Mouse (Mus musculus): ENCODE measurements at regions not wholly inside any gene's neighbourhood (a gene's known extent, or its start where the extent isn't known, plus 50 kb on each side); places are given as distances from the start of the nearest gene placed in this dataset.

DNA sequence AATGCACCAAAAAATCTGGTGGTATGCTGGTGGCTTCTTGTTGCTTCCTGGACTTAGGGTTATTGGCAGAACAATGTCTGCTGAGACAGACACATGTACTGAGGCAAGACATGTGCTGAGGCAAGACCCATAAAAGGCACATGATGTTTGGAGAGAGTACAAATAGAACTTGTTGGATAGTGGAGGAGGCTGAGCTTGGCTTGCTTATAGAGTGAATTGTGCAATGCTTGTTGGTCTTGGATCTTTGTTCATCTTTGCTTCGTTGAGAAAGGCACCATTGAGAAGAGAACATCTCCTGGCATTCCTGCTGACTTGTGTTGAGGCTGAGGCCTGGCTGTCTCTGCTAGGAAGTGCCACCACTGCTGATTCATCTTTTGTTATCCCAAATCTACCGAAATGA, 117.8 kb upstream of the Tbc1d2b start:
- Histone ChIP-seq H3K9me3 (ENCODE audit: control insufficient read depth, low read length) (no peaks in the 10 kb centered on the region), H3K36me3 (ENCODE audit: control insufficient read depth, insufficient read depth, low read length) (no peaks in the 10 kb centered on the region), H3K4me1 (replicated peaks; ENCODE audit: control insufficient read depth, insufficient read depth, low read length) (no peaks in the 10 kb centered on the region), H3K9ac (ENCODE audit: low read length) (no peak overlapping the region), H3K4me3 (ENCODE audit: low read length) (no peak overlapping the region), H3K27me3 (ENCODE audit: control insufficient read depth, insufficient read depth, low read depth, low read length) (no peaks in the 10 kb centered on the region), H3K4me2 (ENCODE audit: low read depth, low read length) (no peak overlapping the region), H3K27ac (ENCODE audit: low read length) (no peak overlapping the region)
- 48% methylated on average over 2 of the region's 2 CpGs for WGBS
- no peak for ATAC-seq (ENCODE audit: low read depth)

DNA sequence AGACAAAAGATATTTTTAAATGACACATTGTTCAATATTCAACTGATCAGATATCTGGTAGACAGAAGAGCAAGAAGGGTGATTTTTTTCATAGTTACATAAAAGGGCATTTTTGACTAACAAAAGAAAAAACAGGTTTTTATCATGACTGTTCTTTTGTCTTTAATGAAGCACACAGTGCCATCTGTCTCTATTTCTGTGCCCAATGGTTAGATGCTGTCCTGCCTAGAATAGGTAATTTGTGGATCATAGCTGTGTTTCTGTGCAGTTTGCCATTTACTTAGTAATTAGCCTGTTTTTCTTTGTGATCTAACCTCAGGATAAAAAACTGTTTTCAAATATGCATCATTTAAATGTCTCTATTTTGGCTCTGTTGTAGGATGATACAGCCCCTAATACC, 114.4 kb upstream of the Tbc1d2b start:
- Histone ChIP-seq H3K4me3 (ENCODE audit: low read length) (no peak overlapping the region), H3K27ac (ENCODE audit: low read length) (no peak overlapping the region), H3K9me3 (ENCODE audit: control insufficient read depth, low read length) (no peaks in the 10 kb centered on the region), H3K4me2 (ENCODE audit: low read depth, low read length) (no peak overlapping the region), H3K36me3 (ENCODE audit: control insufficient read depth, insufficient read depth, low read length) (no peaks in the 10 kb centered on the region), H3K9ac (ENCODE audit: low read length) (no peak overlapping the region), H3K4me1 (replicated peaks; ENCODE audit: control insufficient read depth, insufficient read depth, low read length) (no peaks in the 10 kb centered on the region), H3K27me3 (ENCODE audit: control insufficient read depth, insufficient read depth, low read depth, low read length) (no peaks in the 10 kb centered on the region)
- ATAC-seq (ENCODE audit: low read depth), result no peak

DNA sequence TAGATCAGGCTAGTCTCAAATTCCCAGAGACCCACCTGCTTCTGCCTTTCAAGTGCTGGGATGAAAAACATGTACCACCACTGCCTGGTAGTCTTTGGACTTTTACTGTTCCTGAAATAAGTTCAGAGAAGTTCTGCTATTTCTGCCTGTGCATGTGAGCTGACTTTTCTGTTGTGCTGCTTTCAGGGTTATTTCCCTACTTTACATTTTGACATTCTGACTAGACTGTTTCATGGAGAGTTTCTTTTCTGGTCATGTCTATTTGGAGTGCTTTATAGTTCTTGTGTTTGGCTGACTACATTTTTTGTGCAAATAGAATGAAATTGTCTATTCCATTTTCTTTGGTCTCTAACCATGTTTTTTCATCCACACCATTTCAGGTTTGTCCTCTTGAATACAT, 109.5 kb upstream of the Tbc1d2b start:
- no peak overlapping the region for H3K9ac ChIP-seq (ENCODE audit: low read length)
- ATAC-seq (ENCODE audit: low read depth), result no peak

DNA sequence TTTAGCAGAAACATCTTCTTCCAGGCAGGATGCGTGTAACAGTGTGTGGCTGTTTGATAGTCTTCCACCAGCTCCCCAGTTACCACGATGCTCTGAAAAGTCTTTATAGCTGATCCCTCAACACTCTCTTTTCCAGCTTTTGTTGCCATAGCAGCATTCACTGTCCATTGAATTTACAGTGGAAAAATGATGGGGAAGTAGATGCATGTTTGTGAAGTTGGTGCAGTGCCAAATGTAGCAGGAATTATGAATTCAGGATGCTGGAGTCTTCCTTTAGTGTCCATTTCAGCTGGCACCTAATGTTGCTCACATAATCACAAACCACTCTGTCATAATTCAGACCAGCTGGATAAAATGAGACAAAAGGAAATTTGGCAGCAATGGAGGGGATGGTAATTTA, 99.0 kb upstream of the Tbc1d2b start:
- H3K4me1 ChIP-seq (replicated peaks; ENCODE audit: control insufficient read depth, insufficient read depth, low read length), result no peaks in the 10 kb centered on the region
- H3K27ac ChIP-seq (ENCODE audit: low read length), result no peak overlapping the region
- no peaks in the 10 kb centered on the region for H3K36me3 ChIP-seq (ENCODE audit: control insufficient read depth, insufficient read depth, low read length)
- H3K4me3 ChIP-seq (ENCODE audit: low read length), result no peak overlapping the region
- H3K4me2 ChIP-seq (ENCODE audit: low read depth, low read length), result no peak overlapping the region
- H3K9me3 ChIP-seq (ENCODE audit: control insufficient read depth, low read length), result no peaks in the 10 kb centered on the region
- ATAC-seq (ENCODE audit: low read depth), result peak; percentile 59; the same call in 1 of the 2 replicates
- no peaks in the 10 kb centered on the region for H3K27me3 ChIP-seq (ENCODE audit: control insufficient read depth, insufficient read depth, low read depth, low read length)
- WGBS, result 43% methylated on average over 2 of the region's 2 CpGs
- no peak overlapping the region for H3K9ac ChIP-seq (ENCODE audit: low read length)

More for the DNA sequence above, 109.5 kb upstream of the Tbc1d2b start:
- no peaks in the 10 kb centered on the region for H3K36me3 ChIP-seq (ENCODE audit: control insufficient read depth, insufficient read depth, low read length)
- no peaks in the 10 kb centered on the region for H3K4me1 ChIP-seq (replicated peaks; ENCODE audit: control insufficient read depth, insufficient read depth, low read length)
- no peak overlapping the region for H3K27ac ChIP-seq (ENCODE audit: low read length)
- no peak overlapping the region for H3K4me3 ChIP-seq (ENCODE audit: low read length)
- H3K4me2 ChIP-seq (ENCODE audit: low read depth, low read length), result no peak overlapping the region
- H3K9me3 ChIP-seq (ENCODE audit: control insufficient read depth, low read length), result no peaks in the 10 kb centered on the region
- H3K27me3 ChIP-seq (ENCODE audit: control insufficient read depth, insufficient read depth, low read depth, low read length), result no peaks in the 10 kb centered on the region

DNA sequence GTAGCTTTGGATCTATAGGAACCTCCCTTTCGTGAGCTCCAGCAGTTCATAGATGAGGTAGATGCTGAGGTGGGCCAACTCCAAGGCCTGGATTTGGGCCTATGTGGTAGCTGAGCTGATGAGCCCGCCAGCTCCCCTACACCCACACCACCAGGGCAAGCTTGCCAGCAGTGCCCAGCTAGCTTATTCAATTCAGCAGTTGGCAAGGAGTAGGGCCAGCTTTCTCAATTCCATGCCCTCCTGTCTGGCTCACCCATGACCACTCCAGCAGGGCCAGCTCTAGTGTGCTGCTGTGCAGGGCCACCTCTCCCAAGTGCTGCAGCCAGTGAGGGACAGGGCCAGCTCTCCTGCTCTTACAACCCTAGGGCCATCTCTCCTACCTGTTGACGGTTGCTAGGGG, 97.1 kb upstream of the Tbc1d2b start:
- H3K4me1 ChIP-seq (replicated peaks; ENCODE audit: control insufficient read depth, insufficient read depth, low read length), result no peaks in the 10 kb centered on the region
- no peak overlapping the region for H3K4me2 ChIP-seq (ENCODE audit: low read depth, low read length)
- H3K4me3 ChIP-seq (ENCODE audit: low read length), result no peak overlapping the region
- no peaks in the 10 kb centered on the region for H3K27me3 ChIP-seq (ENCODE audit: control insufficient read depth, insufficient read depth, low read depth, low read length)
- 65% methylated on average over 3 of the region's 3 CpGs for WGBS
- H3K9me3 ChIP-seq (ENCODE audit: control insufficient read depth, low read length), result no peaks in the 10 kb centered on the region
- no peak for ATAC-seq (ENCODE audit: low read depth)
- no peak overlapping the region for H3K9ac ChIP-seq (ENCODE audit: low read length)
- no peak overlapping the region for H3K27ac ChIP-seq (ENCODE audit: low read length)
- H3K36me3 ChIP-seq (ENCODE audit: control insufficient read depth, insufficient read depth, low read length), result no peaks in the 10 kb centered on the region

DNA sequence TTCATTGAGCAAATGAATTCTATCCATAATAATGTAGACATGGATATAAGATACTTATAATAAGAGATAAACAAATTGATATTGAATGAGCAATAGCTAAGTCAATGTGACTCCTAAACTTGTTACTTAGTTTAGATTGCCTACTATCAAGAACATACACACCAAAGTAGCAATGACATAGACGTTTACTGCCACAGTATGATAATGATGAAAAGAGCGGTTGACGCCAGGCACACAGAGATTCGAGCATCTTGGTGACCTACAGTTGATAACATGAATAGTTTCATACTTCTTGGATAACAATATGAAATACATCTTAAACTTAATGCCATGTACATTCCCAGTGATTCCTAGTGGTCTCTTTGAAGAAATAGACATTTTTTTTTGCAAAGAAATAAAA, 55.9 kb upstream of the Tbc1d2b start:
- Histone ChIP-seq H3K27ac (ENCODE audit: low read length) (no peak overlapping the region), H3K4me3 (ENCODE audit: low read length) (no peak overlapping the region), H3K4me1 (replicated peaks; ENCODE audit: control insufficient read depth, insufficient read depth, low read length) (no peaks in the 10 kb centered on the region), H3K9ac (ENCODE audit: low read length) (no peak overlapping the region), H3K27me3 (ENCODE audit: control insufficient read depth, insufficient read depth, low read depth, low read length) (no peaks in the 10 kb centered on the region), H3K4me2 (ENCODE audit: low read depth, low read length) (no peak overlapping the region), H3K9me3 (ENCODE audit: control insufficient read depth, low read length) (no peaks in the 10 kb centered on the region), H3K36me3 (ENCODE audit: control insufficient read depth, insufficient read depth, low read length) (no peaks in the 10 kb centered on the region)
- WGBS, result 76% methylated on average over 4 of the region's 4 CpGs
- no peak for ATAC-seq (ENCODE audit: low read depth)
